Mouse (Mus musculus) liver (tissue): ENCODE measurements at regions not wholly inside any gene's neighbourhood (a gene's known extent, or its start where the extent isn't known, plus 50 kb on each side); places are given as distances from the start of the nearest gene placed in this dataset.
"Not testable (repeated sequence)": the region's sequence is repeated elsewhere in the genome, so short reads cannot be mapped to it uniquely, and the experiment has no call there.

Experiments used
- DNase-seq: peaks from one replicate; pipeline ENCODE4 v3.0.0-alpha.2; 2020; ENCODE audit warnings: mixed read lengths

DNA sequence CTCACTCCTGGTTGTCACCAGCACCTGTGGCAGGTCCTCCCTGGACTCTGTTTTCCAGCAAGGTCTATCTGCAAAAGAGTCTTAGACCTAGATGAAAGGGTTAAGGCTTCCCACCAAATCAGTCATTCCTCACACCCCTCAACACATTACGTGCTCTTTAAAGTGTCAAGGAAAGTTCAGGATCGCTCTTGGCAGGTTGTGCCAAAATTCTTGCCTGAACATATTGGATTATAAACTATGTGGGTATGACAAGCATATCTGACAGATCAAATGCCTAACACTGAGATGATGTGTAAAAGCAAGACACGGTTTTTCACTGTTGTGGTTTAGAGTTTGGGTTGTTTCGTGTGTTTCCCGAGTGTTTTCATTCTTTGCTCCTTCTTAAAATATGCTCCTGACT, 193.0 kb upstream of the Six2 start:
- DNase-seq = no peak

DNA sequence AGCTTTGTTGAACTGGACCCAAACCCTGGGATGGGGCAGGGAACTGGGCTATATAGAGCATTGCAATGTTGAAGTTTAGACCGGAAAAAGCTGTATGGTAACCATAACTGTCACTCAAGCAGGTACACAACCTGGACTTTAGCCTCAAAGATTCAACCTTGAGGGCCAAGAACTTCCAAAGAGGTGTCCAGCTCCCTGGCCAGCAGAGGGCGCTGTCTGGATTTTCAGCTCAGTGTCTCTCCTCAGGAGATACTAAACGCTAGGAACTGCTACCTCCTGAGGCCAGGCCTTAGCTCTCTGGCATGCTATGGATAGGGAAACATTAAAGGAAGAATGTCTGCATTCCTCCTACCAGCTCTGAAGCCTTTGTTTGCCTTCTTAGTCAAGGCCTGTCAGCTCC, 189.4 kb upstream of the Six2 start:
- peak; percentile 57 for DNase-seq

GRCm38 (mm10) chr17:85876853-85877252, 188.8 kb upstream of the Six2 start:
- no peak for DNase-seq

DNA sequence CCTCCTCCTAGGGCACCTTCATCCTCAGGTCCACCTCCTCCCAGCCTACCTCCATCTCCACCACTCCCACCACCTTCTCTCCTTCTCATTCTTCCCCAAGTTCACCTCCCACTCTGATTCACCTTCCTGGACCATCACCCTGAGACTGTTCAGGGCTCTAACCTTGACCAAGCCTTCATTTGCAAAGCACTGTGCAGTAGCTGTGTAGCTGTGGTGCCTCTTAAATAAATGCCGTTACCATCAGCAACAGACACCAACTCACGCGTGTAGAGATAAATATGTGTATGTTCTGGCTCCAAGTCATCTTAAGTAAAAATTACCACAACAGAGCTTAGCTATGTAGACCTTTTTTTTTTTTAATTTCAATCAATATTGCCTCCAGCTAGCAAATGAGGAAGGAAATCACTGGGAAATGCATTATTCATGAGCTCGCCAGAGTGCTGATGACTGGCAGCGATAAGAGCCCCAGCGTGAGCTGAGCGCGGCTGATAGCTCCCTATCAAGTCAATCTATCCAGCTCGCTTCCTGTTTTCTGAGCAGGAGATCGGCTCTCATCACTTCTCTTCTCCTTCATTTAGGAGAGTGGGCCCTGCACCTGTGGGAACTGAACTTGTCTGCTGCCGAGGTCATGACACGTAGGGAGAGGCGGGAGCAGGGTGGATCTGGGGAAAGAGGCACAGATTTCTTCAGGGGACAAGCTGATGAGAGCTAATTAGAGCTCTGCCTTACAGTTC, 185.9 kb upstream of the Six2 start:
- DNase-seq = peak; percentile 23

GRCm38 (mm10) chr17:85872903-85873413, 184.9 kb upstream of the Six2 start:
- no peak for DNase-seq

GRCm38 (mm10) chr17:85870406-85870805, 182.3 kb upstream of the Six2 start:
- DNase-seq = no peak

GRCm38 (mm10) chr17:85869179-85869578, 181.1 kb upstream of the Six2 start:
- no peak for DNase-seq

- DNase-seq = no peak
Measured at GRCm38 (mm10) chr17:85867945-85868616, 180.0 kb upstream of the Six2 start.

DNA sequence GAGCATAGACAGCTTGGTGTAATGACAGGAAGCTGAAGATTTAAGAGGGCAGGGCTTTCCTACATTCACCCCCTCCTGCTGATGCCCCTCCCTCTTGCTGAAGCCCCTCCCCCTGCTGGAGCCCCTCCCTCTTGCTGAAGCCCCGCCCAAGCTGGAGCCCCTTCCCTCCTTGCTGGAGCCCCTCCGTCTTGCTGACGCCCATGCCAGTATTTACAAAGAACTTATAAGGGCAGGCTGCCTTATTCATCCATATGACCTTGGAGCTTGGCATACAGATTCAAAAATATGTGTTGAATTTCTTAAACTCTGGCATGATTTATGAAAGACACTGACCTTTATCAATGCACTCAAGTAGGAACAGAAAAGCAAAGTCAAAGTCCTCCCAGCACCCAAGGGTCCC, 178.5 kb upstream of the Six2 start:
- no peak for DNase-seq

DNA sequence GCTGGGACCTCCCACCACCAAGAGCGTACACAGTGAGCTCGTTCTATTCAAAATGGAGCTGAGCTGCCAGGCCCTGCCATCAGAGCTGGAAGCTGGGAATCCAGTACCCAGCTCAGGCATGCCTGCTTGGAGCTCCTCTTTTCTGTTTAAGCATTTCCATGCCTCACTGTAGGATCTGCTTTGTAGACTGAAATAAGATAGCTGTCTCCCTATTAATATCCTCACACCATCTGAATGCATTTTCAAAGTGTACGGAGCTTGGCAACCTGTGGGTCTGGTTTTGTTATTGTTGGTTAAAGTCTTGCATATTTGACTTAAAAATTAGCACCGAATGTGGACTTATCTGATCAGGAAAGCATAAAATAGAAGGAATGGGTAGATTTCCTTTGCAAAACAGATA, 177.9 kb upstream of the Six2 start:
- DNase-seq = no peak

GRCm38 (mm10) chr17:85861328-85861727, 173.3 kb upstream of the Six2 start:
- DNase-seq = no peak

DNA sequence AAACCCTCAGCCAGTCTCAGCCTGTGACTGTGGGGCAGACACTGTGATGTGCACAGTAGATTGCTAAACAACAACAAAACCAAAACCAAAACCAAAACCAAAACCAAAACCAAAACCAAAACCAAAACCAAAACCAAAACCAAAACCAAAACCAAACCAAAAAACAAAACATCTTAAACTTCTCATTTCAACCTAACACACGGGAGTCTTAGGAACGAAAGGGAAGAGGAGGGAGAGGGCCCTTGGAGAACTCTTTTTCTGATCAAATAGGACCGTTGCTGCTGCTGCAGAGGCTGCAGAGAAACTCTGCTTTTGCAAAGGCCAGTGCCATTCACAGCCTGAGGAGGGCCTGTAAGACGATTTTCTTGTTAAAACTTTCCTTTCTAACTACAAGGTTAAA, 172.7 kb upstream of the Six2 start:
- DNase-seq = no peak

DNA sequence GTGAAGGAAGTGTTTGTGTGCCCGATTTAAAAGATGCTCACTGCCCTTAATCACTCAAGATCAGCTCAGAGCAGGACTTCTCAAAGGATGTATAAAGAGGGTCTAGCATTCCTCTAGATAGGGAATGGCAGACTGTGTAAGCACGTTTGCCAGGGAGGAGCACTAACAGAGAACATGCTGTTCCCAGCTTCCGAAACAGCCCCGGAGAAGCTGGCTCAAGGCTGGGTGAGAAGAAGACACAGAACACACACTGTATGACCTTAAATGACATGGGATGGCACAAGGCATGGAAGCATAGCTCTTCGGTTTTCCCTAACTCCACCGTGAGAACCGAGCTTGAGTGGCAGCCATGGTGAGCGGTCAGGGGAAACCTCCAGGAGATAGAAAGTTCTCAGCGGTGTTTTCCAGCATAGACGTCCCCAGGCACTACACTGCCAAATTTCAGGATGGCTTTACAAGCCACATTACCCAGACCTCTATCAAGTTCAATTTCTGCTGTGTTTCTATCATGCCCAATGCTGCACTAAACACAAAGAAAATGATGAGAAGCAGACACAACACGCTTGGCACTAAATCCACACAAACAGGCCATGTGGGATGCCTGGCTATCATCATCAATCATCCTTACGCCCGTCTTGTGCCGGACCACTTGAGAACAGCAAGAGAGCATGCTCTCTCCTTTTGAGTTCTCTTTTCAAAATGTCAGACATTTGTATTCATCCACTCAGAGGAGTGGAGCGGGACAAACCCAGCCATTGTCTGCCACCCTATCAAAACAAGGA, 172.0 kb upstream of the Six2 start:
- DNase-seq = no peak

GRCm38 (mm10) chr17:85858516-85858915, 170.4 kb upstream of the Six2 start:
- DNase-seq = no peak

DNA sequence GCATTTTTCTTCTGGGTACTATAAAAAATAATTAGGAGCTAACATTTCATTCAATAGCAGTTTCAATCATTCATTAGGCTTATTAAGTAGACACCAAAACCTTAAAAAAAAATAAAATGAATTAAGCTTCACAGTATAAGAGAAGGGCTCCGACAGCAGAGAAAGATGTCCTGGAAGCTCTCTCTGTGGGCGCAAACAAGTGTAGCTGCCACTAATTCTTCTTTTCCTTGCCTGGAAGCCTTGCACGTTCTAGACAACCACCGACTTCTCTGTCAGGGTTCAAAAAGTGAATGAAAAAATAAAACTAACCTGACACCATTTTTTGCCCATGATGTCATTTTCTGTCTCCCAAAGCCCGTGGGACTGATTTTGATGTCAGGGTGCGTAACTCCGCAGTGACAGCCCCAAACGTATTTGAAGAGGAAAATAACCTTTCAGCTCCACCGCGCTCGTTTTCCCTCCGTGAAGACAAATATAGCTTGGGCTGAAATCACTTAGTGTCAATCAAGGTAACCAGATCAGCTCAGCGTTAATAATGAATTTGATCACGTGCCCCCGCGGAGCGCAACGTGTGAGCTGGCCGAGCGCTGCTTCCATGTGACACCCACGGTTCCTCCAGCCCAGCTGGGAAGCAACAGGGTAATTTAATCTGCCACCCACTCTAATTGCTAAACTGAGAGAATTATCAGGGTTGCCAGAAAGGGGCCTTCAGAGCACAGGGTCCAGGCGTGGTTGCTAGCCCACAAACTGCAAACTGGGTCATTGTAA, 169.8 kb upstream of the Six2 start:
- no peak for DNase-seq

DNA sequence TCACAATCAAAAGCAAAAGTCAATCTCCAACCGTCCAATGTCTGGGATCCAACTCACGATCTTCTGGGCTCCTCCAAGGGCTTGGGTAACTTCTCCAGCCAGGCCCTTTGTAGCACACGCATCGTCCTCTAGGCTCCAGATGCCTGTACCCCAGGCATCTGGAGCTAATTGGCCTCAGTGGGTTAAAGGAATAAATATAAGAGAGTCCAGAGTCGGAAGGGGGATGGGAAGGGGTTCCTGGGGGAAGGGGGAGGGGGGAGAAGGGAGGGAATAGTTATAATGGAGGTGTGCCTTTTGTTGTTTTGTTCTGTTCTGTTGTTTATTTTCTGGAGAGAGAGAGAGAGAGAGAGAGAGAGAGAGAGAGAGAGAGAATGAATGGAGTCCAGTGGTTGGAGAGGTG, 168.8 kb upstream of the Six2 start:
- not testable (repeated sequence) for DNase-seq

GRCm38 (mm10) chr17:85853156-85853555, 165.1 kb upstream of the Six2 start:
- no peak for DNase-seq

- DNase-seq = no peak
Measured at GRCm38 (mm10) chr17:85848526-85848925, 160.5 kb upstream of the Six2 start.

GRCm38 (mm10) chr17:85847756-85848155, 159.7 kb upstream of the Six2 start:
- DNase-seq = no peak

DNA sequence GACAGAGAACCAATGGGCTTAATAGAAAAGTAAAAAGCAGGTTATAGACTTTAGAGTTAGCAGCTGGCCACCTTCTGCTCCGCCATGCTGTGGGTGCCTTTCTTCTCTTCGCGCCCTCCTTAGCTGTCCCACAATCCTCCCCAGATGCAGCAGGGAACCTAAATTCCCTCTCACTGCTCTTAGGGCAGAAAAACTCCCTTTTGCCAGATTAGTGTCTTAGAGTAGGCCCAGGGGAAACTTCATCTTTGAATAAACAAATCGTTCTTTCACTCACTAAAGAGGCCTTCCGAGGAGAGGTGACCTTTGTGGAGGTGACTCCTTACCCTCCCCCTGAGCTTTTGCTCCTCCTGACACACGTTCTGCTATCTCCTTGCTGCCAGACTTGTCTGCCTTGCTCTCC, 157.0 kb upstream of the Six2 start:
- DNase-seq = no peak

GRCm38 (mm10) chr17:85844486-85844885, 156.4 kb upstream of the Six2 start:
- DNase-seq = no peak

DNA sequence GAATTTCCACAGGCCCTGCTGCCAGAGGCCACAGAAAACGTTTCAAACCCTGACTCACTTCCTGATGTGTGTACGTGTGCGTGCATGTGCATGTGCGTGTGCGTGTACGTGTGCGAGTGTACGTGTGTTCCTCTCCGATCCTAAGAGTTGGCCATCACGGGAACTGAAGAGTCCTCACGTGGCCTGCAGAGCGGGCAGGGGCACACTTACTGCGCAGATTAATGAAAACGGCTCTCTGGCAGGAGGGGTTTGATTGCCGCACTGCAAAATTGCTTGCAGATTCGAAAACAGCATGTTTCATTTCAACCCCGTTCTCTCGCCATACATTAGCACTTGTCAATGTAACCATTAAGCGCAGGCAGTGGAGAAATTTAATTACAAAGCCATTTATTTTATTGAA, 135.0 kb upstream of the Six2 start:
- DNase-seq = no peak

DNA sequence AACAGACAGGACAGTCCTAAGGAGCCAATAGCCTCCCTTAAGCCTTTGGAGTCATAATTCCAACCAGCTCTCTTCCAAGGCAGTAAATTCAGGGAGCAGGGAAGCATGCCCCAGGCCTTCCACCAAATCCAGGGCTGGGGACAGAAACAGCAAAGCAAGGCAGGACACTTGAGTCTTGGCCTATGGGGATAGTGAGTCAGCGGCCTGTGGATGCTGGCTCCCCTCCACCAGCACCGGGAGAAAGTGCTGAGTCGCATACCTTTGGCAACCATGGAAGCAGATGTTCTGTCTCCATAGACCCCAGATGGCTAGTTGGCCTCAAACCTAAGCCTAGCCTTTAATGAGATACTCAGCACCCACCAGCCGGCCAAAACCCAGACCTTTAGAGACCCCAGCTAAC, 133.8 kb upstream of the Six2 start:
- no peak for DNase-seq
